Mouse (Mus musculus) testis, adult 10 weeks (tissue): ENCODE measurements around the gene Obox3. TPM values are rescaled to one million over a fixed set of nuclear protein-coding genes. Genes with fewer than 3 reads are reported as not detected.

Experiments used
- polyA plus RNA-seq: library from polyadenylated mRNA; stranded (reverse); fragments of 350-450 nt; fragmentation: Illumina TruSeq; extraction: RNeasy Lipid Tissue Mini Kit (QIAGEN cat#74804); gene quantifications from one replicate; pipeline ENCODE4 v1.2.3, GENCODE M21; 2014; ENCODE audit warnings: low read depth, low replicate concordance

The Obox3 gene
- polyA plus RNA-seq: not detected

DNA sequence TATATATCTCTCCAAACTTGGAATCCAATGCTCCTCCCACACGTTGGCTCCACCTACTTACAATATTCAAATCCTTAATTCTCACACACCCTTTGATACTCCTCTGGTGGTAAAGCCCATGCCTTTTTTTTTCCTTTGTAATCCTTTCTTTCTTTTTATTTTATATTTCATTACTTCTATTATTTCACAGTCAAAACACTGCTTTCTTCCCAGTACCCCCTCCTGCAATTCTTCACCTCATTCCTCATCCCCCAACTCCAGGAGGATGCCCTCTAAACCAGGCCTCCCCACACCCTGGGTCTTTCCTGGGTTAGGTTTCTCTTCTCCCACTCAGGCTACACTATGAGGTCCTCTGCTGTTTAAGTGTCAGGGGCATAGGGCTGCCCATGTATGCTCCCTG is at the start of gene Obox3:
Gene Obox3 (minus strand): TSS at position 101 of the 400 bp plus-strand sequence.

Other genes starting within 250 kb of the Obox3 start
- gene Obox5, start 110.2 kb upstream of the Obox3 start, polyA plus RNA-seq: not detected
- not detected for gene Obox6, start 199.8 kb upstream of the Obox3 start, polyA plus RNA-seq
- not detected for gene Crx, start 240.1 kb upstream of the Obox3 start, polyA plus RNA-seq
- not detected for gene Crxos, start 242.7 kb upstream of the Obox3 start, polyA plus RNA-seq